Mouse (Mus musculus) C2C12 (cell line): ENCODE data around the gene Cdh18.

ENCODE experiments used
- CEBPB ChIP-seq: IDR thresholded peaks from one replicate; pipeline ENCODE4 v1.6.1; 2011; ENCODE audit warnings: low read depth, mild to moderate bottlenecking, control low read depth, moderate library complexity
- CTCF ChIP-seq: IDR thresholded peaks from one replicate; pipeline ENCODE4 v1.5.1; 2011; ENCODE audit not compliant: control insufficient read depth, insufficient read depth, insufficient read length
- FOSL1 ChIP-seq: IDR thresholded peaks from one replicate; pipeline ENCODE4 v1.8.0; 2011; ENCODE audit warnings: mild to moderate bottlenecking, low read length; ENCODE audit not compliant: poor library complexity, insufficient read depth, severe bottlenecking
- MAX ChIP-seq: IDR thresholded peaks from one replicate; pipeline ENCODE4 v1.6.1; 2011; ENCODE audit warnings: mild to moderate bottlenecking, control low read depth
- MYOD1 ChIP-seq: IDR thresholded peaks from one replicate; pipeline ENCODE4 v1.6.1; 2011; ENCODE audit warnings: low read depth; ENCODE audit not compliant: control insufficient read depth, insufficient read length
- USF1 ChIP-seq: IDR thresholded peaks from one replicate; pipeline ENCODE4 v1.6.1; 2011; ENCODE audit warnings: low read depth, mild to moderate bottlenecking, control low read depth, moderate library complexity

- TF ChIP-seq USF1 (no peak), CTCF (no peak), MAX (no peak), CEBPB (no peak), MYOD1 (no peak), FOSL1 (no peak)
Measured at GRCm38 (mm10) chr15:23087535-23087934, 538.7 kb downstream of the Cdh18 start.
